Mouse (Mus musculus) stomach, embryonic 16.5 days (tissue): ENCODE measurements at regions not wholly inside any gene's neighbourhood (a gene's known extent, or its start where the extent isn't known, plus 50 kb on each side); places are given as distances from the start of the nearest gene placed in this dataset.

ENCODE experiments used
- ATAC-seq: fragments of 200-750 bp; cut with Nextera tagmentation; 2 replicates; pipeline ENCODE4 v1.8.0; 2017; ENCODE audit warnings: moderate number of reproducible peaks, moderate TSS enrichment; ENCODE audit not compliant: insufficient read depth, low FRiP score
- H3K27ac ChIP-seq: fragments of 300-500 bp; sonication (generic); 2 replicates; pipeline ENCODE4 v1.5.1; 2014; ENCODE audit warnings: low read length
- H3K27me3 ChIP-seq: fragments of 300-500 bp; sonication (generic); 2 replicates; pipeline ENCODE4 v1.6.1; 2014; ENCODE audit warnings: low read length, control low read depth, mixed read lengths; ENCODE audit not compliant: control insufficient read depth, insufficient read depth
- H3K36me3 ChIP-seq: fragments of 300-500 bp; sonication (generic); 2 replicates; pipeline ENCODE4 v1.6.1; 2014; ENCODE audit warnings: low read length; ENCODE audit not compliant: control insufficient read depth, insufficient read depth
- H3K4me1 ChIP-seq: fragments of 300-500 bp; sonication (generic); 2 replicates; pipeline ENCODE4 v1.6.1; 2014; ENCODE audit warnings: low read length, control low read depth, mixed read lengths; ENCODE audit not compliant: control insufficient read depth, insufficient read depth
- H3K4me2 ChIP-seq: fragments of 300-500 bp; sonication (generic); 2 replicates; pipeline ENCODE4 v1.6.1; 2014; ENCODE audit warnings: low read depth, low read length, mixed read lengths
- H3K4me3 ChIP-seq: fragments of 300-500 bp; sonication (generic); replicated peaks from 2 replicates; pipeline ENCODE4 v1.5.1; 2014; ENCODE audit warnings: mild to moderate bottlenecking, low read length
- H3K9ac ChIP-seq: fragments of 300-500 bp; sonication (generic); 2 replicates; pipeline ENCODE4 v1.6.1; 2014; ENCODE audit warnings: low read length
- H3K9me3 ChIP-seq: fragments of 300-500 bp; sonication (generic); replicated peaks from 2 replicates; pipeline ENCODE4 v1.6.1; 2016; ENCODE audit warnings: low read length, control low read depth; ENCODE audit not compliant: control insufficient read depth
- WGBS: fragments of 180-500 bp; shearing (Covaris S2); extraction: QIAGEN DNeasy Blood & Tissue Kit; methylation state at CpG from one replicate; pipeline ENCODE4 v1.1.7; 2014; 5-methylcytosine and 5-hydroxymethylcytosine counted together

DNA sequence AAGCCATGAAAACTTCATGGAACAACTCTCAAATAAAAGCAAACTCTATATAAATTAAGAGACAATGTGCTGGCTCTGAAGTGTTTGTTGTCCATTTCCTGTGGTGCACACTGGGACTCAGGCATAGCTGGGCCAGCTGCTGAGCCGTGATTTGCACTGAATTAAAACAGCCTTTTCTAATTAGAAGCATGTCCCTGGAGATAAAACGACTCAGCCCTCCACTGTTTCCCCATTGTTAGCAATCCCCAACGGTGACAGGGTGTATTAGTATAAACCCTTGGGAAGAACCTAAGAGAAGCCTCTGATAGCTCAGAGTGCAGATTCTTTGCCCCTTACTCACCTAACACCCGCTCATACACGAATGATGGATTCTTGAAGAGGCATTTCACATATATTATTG lies 182.9 kb upstream of the Gm12728 start:
- H3K4me1 ChIP-seq = no peaks in the 10 kb centered on the region
- no peaks in the 10 kb centered on the region for H3K9me3 ChIP-seq
- WGBS = 47% methylated on average over 5 of the region's 5 CpGs
- no peak overlapping the region for H3K4me3 ChIP-seq
- H3K4me2 ChIP-seq = no peak overlapping the region
- H3K27ac ChIP-seq = no peak overlapping the region; the same call in 1 of the 2 replicates
- no peak overlapping the region for H3K9ac ChIP-seq
- no peaks in the 10 kb centered on the region for H3K36me3 ChIP-seq
- ATAC-seq = no peak
- no peaks in the 10 kb centered on the region for H3K27me3 ChIP-seq

DNA sequence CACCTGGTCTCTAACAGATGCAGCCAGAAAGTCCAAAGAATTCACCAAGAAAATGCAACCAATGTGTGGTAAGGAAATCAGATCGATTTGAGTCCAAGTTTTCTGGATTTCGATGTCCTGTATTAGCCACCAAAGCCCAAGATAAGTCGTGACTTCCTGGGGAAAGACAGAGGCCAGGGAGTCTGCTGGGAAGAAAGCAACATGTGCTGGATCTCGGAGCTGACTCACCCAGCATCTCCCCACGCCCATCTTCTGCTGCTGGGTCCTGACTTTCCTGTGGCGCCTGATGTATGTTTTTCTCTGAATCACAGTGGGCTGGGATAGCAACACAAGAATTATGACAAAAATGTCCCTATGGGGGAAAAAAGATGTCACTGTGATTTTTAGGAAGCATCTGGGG lies 178.8 kb upstream of the Gm12728 start:
- no peak for ATAC-seq
- Histone ChIP-seq H3K9me3 (no peaks in the 10 kb centered on the region), H3K27ac (no peak overlapping the region), H3K4me1 (no peaks in the 10 kb centered on the region), H3K4me3 (no peak overlapping the region), H3K9ac (no peak overlapping the region), H3K36me3 (no peaks in the 10 kb centered on the region), H3K27me3 (no peaks in the 10 kb centered on the region), H3K4me2 (no peak overlapping the region)
- 50% methylated on average over 6 of the region's 6 CpGs for whole genome bisulfite sequencing

DNA sequence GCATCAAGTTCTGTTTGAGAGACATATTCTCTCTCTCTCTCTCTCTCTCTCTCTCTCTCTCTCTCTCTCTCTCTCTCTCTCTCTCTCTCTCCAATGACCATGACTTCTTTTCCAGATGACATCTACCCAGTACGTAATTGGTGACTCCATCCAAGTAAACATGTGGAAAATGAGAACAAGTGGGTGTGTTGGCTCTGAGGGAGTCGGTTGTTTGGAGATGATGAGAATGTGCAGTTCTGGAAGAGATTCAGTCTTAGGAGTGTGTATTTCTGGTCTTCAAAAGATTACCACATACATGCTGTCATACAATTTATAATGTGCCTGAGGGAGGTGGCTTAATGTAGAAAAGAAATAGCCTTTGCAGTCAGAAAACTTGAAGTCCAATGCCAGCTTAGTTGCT lies 175.3 kb upstream of the Gm12728 start:
- H3K27me3 ChIP-seq = no peaks in the 10 kb centered on the region
- WGBS = 75% methylated on average over 2 of the region's 2 CpGs
- no peak overlapping the region for H3K9ac ChIP-seq
- H3K4me2 ChIP-seq = no peak overlapping the region
- H3K9me3 ChIP-seq = no peaks in the 10 kb centered on the region
- H3K27ac ChIP-seq = no peak overlapping the region
- no peak for ATAC-seq
- no peaks in the 10 kb centered on the region for H3K4me1 ChIP-seq
- no peaks in the 10 kb centered on the region for H3K36me3 ChIP-seq
- no peak overlapping the region for H3K4me3 ChIP-seq

DNA sequence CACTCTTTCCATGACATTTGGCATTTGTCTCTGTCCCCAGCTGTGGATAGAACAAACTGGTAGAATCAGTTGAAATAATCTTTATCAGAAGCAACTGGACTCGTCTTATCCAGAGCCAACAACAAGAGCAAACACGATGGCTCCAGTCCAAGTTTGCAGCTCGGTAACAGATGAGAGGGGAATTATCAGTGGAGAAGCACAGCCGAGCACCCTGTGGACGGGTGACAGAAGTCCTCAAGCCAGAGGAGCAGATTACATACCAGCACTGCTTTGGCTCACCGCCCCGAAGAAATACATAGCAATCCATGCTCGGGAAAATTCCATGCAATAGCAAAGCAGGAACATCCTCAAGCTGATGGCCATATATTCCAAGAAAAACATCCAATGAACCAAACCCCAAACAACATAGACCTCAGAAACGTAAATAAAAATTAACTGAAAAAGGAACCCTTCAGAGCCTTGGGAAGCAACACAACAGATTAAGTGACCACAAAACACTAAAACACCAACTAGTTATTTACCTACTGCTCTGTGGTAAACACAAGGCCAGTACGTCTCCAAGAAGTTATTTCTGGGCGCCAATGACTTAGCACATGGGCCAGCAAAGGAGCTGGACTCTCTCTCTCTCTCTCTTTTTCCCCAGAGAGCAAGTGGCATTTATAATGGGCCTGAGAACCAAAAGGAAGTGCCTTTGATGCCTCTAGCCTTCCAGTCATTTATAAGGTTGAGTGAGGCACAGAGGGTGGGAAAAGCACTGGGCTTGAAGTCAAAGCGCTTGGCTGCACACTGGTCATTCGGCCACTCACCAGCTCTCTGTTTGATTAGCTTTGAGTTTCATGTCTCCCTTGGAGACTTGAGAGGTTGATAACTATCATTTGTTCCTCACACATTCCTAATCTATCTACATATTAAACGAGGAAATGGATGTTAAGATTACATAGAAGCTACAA lies 163.0 kb upstream of the Gm12728 start:
- no peak overlapping the region for H3K4me3 ChIP-seq
- no peaks in the 10 kb centered on the region for H3K27me3 ChIP-seq
- H3K9ac ChIP-seq = no peak overlapping the region
- ATAC-seq = peak; percentile 50; the same call in 1 of the 2 replicates
- no peaks in the 10 kb centered on the region for H3K9me3 ChIP-seq
- no peak overlapping the region for H3K4me2 ChIP-seq
- H3K4me1 ChIP-seq = no peaks in the 10 kb centered on the region
- no peaks in the 10 kb centered on the region for H3K36me3 ChIP-seq
- H3K27ac ChIP-seq = no peak overlapping the region
- 61% methylated on average over 14 of the region's 14 CpGs for WGBS

DNA sequence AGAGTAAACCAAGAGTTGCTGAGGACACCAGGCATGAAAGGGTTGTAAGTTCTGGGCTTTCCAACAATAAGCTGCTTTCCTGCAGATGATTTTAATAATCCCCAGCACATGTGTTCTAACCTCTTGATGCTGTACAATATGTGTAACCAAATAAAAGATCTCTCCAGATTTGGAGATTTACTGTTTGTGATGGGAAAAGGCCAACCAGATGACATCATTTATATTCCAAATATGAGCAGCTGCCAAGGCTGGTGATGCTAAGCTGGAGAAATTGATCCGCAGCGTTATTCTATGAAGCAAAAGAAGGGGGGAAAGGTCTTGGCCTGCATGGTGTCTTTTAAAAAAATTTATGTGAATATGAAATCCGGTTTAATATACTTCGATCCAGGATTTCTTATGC lies 160.1 kb upstream of the Gm12728 start:
- no peaks in the 10 kb centered on the region for H3K4me1 ChIP-seq
- no peak overlapping the region for H3K4me3 ChIP-seq
- no peak overlapping the region for H3K27ac ChIP-seq
- ATAC-seq = no peak
- no peaks in the 10 kb centered on the region for H3K36me3 ChIP-seq
- H3K4me2 ChIP-seq = no peak overlapping the region
- H3K9ac ChIP-seq = no peak overlapping the region
- no peaks in the 10 kb centered on the region for H3K9me3 ChIP-seq
- H3K27me3 ChIP-seq = no peaks in the 10 kb centered on the region
- WGBS = 70% methylated on average over 4 of the region's 4 CpGs

DNA sequence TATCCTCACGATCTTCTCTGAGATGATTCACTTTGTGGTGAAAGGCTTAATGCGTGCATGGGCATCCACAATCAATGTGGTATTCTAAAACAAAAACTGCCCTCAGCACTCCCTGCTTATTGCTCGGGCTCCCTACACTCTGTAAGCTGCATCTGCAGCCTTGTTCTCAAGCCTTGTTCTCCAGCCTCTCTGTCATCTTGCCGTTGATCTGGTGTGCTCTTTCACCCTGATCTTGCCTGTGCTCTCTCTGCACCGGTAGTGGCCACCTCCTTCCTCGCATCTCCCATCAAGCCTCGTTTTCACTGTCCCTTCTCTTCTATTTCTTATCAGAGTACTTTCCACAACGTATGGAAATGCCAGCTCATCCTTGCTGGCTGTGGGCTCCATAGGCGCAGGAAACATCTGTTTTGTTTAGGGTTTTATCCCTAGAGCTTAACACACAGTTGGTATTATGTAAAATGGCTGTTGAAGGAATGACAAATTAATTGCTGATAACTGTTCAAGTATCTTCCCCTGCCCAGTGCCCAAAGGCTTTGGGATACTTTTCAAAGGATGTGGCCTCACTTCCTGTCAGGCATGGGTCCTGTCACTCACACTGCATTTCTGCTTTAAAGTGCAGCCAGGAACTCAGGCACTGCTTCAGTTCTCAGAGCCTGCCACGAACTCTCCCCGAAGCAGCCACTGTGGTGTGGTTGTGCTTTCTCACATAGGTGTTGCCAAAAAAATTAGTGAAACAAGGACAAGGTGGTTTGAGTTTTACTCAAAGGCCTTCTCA lies 158.9 kb upstream of the Gm12728 start:
- no peaks in the 10 kb centered on the region for H3K9me3 ChIP-seq
- no peak for ATAC-seq
- H3K27me3 ChIP-seq = no peaks in the 10 kb centered on the region
- no peaks in the 10 kb centered on the region for H3K4me1 ChIP-seq
- H3K27ac ChIP-seq = no peak overlapping the region
- no peak overlapping the region for H3K4me3 ChIP-seq
- 67% methylated on average over 11 of the region's 11 CpGs for WGBS
- no peaks in the 10 kb centered on the region for H3K36me3 ChIP-seq
- H3K9ac ChIP-seq = no peak overlapping the region
- no peak overlapping the region for H3K4me2 ChIP-seq

DNA sequence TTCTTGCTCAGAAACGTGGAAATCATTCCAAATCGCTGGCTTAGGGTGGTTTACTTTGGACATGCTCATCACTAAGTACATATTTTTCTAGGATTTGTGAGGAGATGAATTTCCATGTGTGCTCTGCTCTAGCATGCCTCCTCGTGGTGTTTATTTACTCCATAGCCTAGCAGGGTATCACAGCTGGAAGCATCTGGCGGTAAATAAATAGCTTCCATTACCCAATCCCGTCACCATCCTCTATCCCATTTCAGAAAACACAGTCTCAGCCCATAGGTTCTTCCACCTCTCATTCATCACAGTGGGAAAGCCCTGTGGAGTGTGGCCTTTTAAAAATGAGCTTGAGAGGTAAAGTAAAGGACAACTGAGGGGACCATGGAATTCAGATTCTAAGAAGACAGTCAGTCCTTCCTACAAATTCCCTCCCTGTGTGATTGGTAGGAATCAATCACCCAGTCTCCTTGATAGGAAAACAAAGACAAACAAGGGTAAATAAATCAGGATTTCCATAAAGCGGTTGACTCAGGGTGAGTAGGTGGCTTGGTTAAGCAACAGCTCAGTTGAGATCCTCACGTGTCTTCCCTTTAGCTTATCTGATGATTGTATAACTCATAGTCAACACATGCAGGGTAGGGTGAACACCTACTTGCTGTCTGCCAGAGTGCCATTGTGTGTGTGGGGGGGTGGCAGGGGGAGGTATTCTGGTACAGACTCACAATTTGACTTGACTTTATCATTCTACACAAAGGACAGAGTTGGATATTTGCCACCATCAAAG lies 156.9 kb upstream of the Gm12728 start:
- Histone ChIP-seq H3K4me1 (no peaks in the 10 kb centered on the region), H3K9ac (no peak overlapping the region), H3K9me3 (no peaks in the 10 kb centered on the region), H3K4me2 (no peak overlapping the region), H3K27ac (peak overlapping the region; percentile 60; the same call in 1 of the 2 replicates), H3K36me3 (no peaks in the 10 kb centered on the region), H3K27me3 (no peaks in the 10 kb centered on the region), H3K4me3 (no peak overlapping the region)
- ATAC-seq = no peak
- WGBS = 60% methylated on average over 7 of the region's 7 CpGs

DNA sequence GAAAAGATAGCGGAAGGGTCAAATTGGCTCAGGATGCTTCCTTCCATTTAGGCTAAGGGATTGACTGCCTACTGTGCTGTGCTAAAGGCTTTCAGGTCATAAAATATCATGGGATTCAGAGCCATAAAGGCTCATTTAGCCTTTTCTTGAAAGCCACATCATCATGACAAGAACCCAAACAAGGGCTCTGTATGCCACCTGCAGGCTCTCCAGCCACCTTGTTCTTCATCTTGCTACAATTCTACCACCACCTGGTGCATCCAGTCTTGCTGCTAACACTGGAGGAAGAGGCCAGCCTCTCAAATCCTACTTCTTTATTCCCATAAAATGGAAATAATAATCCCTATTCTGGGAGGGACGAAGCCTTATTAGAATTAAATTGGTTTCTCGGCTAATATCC lies 155.9 kb upstream of the Gm12728 start:
- 90% methylated on average over 3 of the region's 3 CpGs for WGBS
- H3K9me3 ChIP-seq = no peaks in the 10 kb centered on the region
- H3K27me3 ChIP-seq = no peaks in the 10 kb centered on the region
- no peaks in the 10 kb centered on the region for H3K4me1 ChIP-seq
- H3K36me3 ChIP-seq = no peaks in the 10 kb centered on the region
- H3K4me2 ChIP-seq = no peak overlapping the region
- no peak for ATAC-seq
- H3K27ac ChIP-seq = no peak overlapping the region
- H3K9ac ChIP-seq = no peak overlapping the region
- no peak overlapping the region for H3K4me3 ChIP-seq
